Mouse (Mus musculus): ENCODE measurements at regions not wholly inside any gene's neighbourhood (a gene's known extent, or its start where the extent isn't known, plus 50 kb on each side); places are given as distances from the start of the nearest gene placed in this dataset.

DNA sequence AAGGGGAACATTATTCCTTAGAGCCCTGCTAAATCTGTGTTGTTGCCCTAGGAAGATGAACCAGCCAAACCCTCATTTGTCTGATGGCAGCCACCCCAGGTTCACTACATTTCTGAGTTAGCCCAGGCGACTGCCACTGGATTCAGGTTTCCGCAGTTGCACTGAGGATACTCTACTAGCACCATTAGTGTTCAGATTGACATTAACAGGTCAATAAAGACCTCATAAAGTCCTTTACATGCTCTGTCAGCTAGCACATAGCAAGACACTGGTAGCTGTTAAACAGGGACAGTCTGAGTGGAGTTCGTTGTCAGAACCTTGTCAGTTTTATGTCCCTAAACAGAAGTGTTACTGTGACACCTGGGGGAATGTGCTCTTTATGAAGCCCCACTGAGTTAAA is 345.1 kb downstream of the Stim2 start:
- no peak for ATAC-seq

DNA sequence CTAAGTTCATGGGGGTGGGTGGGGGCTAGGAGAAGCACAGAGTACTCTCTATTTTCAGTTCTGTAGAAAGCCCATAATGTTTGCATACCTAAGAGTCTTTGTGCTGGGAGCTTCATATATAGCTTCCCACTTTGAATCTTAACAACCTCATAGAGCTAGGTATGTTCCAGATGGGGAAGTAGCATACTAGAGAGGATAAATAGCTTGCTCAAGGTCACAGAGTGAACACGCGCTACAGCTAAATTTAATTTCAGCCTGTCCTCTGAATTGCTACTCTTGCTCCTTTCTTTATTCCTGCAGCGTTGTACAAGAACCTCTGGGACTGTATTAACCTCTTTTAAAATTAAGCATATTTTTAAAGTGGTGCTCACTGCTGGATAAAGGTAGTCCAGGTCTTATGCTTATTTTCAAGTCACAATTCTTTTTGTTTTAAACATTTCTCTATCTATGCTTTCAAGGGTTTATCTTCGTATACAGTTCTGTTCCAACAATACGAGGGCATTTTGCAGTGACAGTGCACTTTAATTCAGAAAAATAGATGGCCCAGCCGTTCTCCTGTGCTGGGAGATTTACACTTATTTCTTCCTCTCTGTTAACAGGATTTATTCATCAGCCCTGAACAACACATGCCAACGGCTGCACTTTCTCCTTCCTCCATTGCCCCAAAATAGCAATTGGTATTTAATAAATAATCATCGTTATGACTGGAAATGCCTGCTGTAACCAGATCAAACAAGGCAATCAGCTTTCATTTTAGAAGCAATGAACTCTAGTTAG is 350.7 kb downstream of the Stim2 start:
- WGBS = 62% methylated on average over 8 of the region's 8 CpGs
- Histone ChIP-seq H3K4me3 (ENCODE audit: low read depth, low read length) (no peak overlapping the region), H3K4me2 (ENCODE audit: low read depth) (no peak overlapping the region), H3K36me3 (ENCODE audit: insufficient read depth) (no peaks in the 10 kb centered on the region), H3K9me3 (ENCODE audit: low read length) (no peaks in the 10 kb centered on the region), H3K4me1 (ENCODE audit: insufficient read depth) (no peaks in the 10 kb centered on the region), H3K27ac (ENCODE audit: low read depth, low read length) (peak overlapping the region; percentile 59; the same call in 1 of the 2 replicates), H3K27me3 (ENCODE audit: insufficient read depth, low read length) (no peaks in the 10 kb centered on the region), H3K9ac (no peak overlapping the region)
- no peak for ATAC-seq
- DNase-seq = no peak
- TF ChIP-seq CTCF (IDR thresholded peaks at IDR 0.05; ENCODE audit: low read depth) = no peak

More for the DNA sequence above, 345.1 kb downstream of the Stim2 start:
- no peak for DNase-seq
- no peaks in the 10 kb centered on the region for H3K4me1 ChIP-seq (ENCODE audit: insufficient read depth)
- H3K4me3 ChIP-seq (ENCODE audit: low read depth, low read length) = no peak overlapping the region
- H3K27me3 ChIP-seq (ENCODE audit: insufficient read depth, low read length) = no peaks in the 10 kb centered on the region
- WGBS = 89% methylated on average over 3 of the region's 3 CpGs
- H3K36me3 ChIP-seq (ENCODE audit: insufficient read depth) = no peaks in the 10 kb centered on the region
- no peaks in the 10 kb centered on the region for H3K9me3 ChIP-seq (ENCODE audit: low read length)
- H3K27ac ChIP-seq (ENCODE audit: low read depth, low read length) = no peak overlapping the region
- no peak overlapping the region for H3K4me2 ChIP-seq (ENCODE audit: low read depth)
- no peak overlapping the region for H3K9ac ChIP-seq
- TF ChIP-seq CTCF (IDR thresholded peaks at IDR 0.05; ENCODE audit: low read depth) = no peak

DNA sequence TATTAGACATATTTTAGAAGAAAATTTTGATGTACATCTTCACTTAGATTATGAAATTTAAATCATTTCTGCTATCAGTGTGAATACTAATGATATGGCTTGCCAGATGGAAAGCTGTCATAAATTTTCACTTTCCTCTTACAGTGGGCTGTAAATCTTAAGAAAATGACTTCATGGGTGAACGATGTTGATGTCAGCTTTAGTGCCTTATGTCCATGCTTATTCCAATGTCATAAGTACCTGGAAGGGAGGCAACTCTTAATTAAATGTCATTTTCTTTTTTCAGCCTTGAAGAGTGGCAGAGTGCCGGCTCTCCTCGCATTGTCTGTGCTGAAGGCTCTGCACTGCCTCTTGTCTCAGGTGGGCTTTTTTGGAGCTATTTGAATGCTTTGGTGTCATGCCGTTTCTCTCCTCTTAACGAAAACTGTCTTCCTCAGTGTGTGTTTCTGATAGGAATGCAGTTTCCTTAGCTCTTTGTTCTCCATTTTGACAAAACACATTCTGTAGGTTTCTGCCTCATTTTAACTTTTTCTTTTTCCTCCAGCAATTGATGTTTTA is 351.6 kb downstream of the Stim2 start:
- H3K36me3 ChIP-seq (ENCODE audit: insufficient read depth) = no peaks in the 10 kb centered on the region
- DNase-seq (peak; percentile 34), ATAC-seq (peak; percentile 61; the same call in 1 of the 2 replicates)
- H3K4me3 ChIP-seq (ENCODE audit: low read depth, low read length) = no peak overlapping the region
- no peaks in the 10 kb centered on the region for H3K27me3 ChIP-seq (ENCODE audit: insufficient read depth, low read length)
- H3K9ac ChIP-seq = no peak overlapping the region
- H3K4me1 ChIP-seq (ENCODE audit: insufficient read depth) = no peaks in the 10 kb centered on the region
- 31% methylated on average over 5 of the region's 5 CpGs for WGBS
- H3K9me3 ChIP-seq (ENCODE audit: low read length) = no peaks in the 10 kb centered on the region
- no peak for TF ChIP-seq CTCF (IDR thresholded peaks at IDR 0.05; ENCODE audit: low read depth)
- no peak overlapping the region for H3K4me2 ChIP-seq (ENCODE audit: low read depth)
- peak overlapping the region; percentile 74; the same call in 1 of the 2 replicates for H3K27ac ChIP-seq (ENCODE audit: low read depth, low read length)

DNA sequence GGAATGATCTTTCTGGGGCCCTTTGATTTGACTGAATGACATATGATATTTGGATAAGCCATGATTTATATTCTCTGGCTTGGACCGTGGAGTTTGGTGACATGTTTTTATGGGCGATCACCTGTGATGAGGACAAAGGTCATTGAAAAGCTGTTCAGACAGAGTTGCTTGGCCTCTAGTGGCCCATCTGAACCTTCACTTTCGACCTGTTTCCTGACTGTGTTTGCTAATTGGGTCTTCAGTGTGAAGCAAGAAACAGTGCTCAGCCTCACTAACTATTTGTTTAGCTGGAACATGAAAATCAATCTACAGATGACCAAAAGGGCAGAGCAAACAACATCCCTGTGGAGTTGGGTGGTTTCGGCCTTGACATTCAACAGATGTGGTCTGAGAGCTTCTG is 357.8 kb downstream of the Stim2 start:
- DNase-seq (no peak), ATAC-seq (no peak)
- no peak overlapping the region for H3K27ac ChIP-seq (ENCODE audit: low read depth, low read length)
- H3K36me3 ChIP-seq (ENCODE audit: insufficient read depth) = no peaks in the 10 kb centered on the region
- no peaks in the 10 kb centered on the region for H3K27me3 ChIP-seq (ENCODE audit: insufficient read depth, low read length)
- no peak overlapping the region for H3K4me3 ChIP-seq (ENCODE audit: low read depth, low read length)
- no peak overlapping the region for H3K9ac ChIP-seq
- no peak overlapping the region for H3K4me2 ChIP-seq (ENCODE audit: low read depth)
- 88% methylated on average over 4 of the region's 4 CpGs for WGBS
- H3K4me1 ChIP-seq (ENCODE audit: insufficient read depth) = no peaks in the 10 kb centered on the region
- no peaks in the 10 kb centered on the region for H3K9me3 ChIP-seq (ENCODE audit: low read length)
- TF ChIP-seq CTCF (IDR thresholded peaks at IDR 0.05; ENCODE audit: low read depth) = no peak

DNA sequence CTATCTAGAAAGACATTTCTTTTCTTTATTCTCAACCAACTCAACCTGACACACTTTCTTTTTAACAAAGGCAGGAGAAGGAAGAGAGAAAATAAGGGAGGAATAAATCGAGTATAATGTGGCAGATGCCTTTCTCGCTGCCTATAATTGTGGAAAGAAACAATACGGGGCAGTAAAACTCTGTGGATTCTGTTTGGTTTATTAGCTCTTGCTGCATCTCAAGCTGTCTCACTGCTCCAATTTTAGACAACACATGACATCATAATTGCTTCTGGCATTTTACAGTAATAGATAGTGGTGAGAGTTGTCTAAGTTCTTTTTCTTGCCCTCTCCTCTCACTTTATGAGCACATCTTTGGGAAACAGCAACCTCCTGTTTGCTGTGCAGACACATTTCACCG is 359.2 kb downstream of the Stim2 start:
- DNase-seq (no peak), ATAC-seq (peak; percentile 67; the same call in 1 of the 2 replicates)
- Histone ChIP-seq H3K9ac (no peak overlapping the region), H3K9me3 (ENCODE audit: low read length) (no peaks in the 10 kb centered on the region), H3K4me3 (ENCODE audit: low read depth, low read length) (no peak overlapping the region), H3K36me3 (ENCODE audit: insufficient read depth) (no peaks in the 10 kb centered on the region), H3K4me2 (ENCODE audit: low read depth) (no peak overlapping the region), H3K27me3 (ENCODE audit: insufficient read depth, low read length) (no peaks in the 10 kb centered on the region), H3K27ac (ENCODE audit: low read depth, low read length) (peak overlapping the region; percentile 35; the same call in 1 of the 2 replicates), H3K4me1 (ENCODE audit: insufficient read depth) (no peaks in the 10 kb centered on the region)
- WGBS = 40% methylated on average over 4 of the region's 4 CpGs
- TF ChIP-seq CTCF (IDR thresholded peaks at IDR 0.05; ENCODE audit: low read depth) = no peak

DNA sequence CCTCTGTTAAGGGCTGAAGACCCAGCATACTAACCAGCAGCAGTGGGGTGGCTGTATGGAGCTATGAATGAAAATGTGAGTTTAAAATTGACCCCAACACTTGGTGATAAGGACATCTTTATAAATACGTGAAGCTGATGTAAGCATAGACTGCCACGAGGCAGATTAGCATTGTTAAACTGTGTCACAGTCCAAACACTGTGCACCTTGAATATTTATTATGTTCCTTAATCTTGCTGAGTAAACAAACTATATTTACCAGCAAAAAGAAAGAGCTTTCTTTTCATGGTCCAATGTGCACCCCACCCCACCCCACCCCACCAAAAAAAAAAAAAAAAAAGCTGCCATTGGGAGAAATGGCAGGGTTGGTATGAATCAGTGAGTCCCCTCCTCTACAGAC is 359.9 kb downstream of the Stim2 start:
- H3K4me1 ChIP-seq (ENCODE audit: insufficient read depth) = no peaks in the 10 kb centered on the region
- H3K4me2 ChIP-seq (ENCODE audit: low read depth) = no peak overlapping the region
- no peak overlapping the region for H3K27ac ChIP-seq (ENCODE audit: low read depth, low read length)
- TF ChIP-seq CTCF (IDR thresholded peaks at IDR 0.05; ENCODE audit: low read depth) = no peak
- DNase-seq = no peak
- H3K9me3 ChIP-seq (ENCODE audit: low read length) = no peaks in the 10 kb centered on the region
- no peaks in the 10 kb centered on the region for H3K36me3 ChIP-seq (ENCODE audit: insufficient read depth)
- ATAC-seq = no peak
- no peak overlapping the region for H3K9ac ChIP-seq
- H3K4me3 ChIP-seq (ENCODE audit: low read depth, low read length) = no peak overlapping the region
- H3K27me3 ChIP-seq (ENCODE audit: insufficient read depth, low read length) = no peaks in the 10 kb centered on the region
- 52% methylated on average over 2 of the region's 2 CpGs for WGBS
